Mouse (Mus musculus): ENCODE measurements around the gene Brf1. TPM values are rescaled to one million over a fixed set of nuclear protein-coding genes. Genes with fewer than 3 reads are reported as not detected.

The Brf1 gene
- polyA plus RNA-seq, 1 experiment from 2014 or later: 70.4 TPM

DNA sequence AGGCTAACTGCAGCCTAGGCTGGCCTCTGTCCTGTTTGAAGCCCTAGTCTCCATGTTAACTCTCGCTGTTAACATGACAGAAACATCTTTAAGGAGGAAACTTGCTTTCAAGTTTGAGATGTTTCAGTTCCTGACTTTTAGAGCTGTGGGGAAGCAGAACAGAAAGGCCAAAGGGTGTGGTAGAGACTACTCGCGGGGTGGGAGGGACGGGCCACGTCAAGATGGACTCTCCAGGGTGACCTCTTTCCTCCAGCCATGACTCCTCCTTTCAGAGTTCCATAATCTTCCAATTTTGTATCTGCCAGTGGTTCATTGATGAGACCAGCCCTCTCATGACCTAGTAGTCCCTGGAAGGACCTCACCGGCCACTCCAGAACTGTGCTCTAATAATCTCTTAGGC is 30.9 kb upstream of the Brf1 start:
- Histone ChIP-seq H3K4me3 (replicated peaks) (no peak overlapping the region), H3K4me1 (peaks cover 59% of the 10 kb centered on the region), H3K36me3 (no peaks in the 10 kb centered on the region), H3K9ac (no peak overlapping the region), H3K4me2 (no peak overlapping the region), H3K27me3 (no peaks in the 10 kb centered on the region), H3K9me3 (replicated peaks) (no peaks in the 10 kb centered on the region), H3K27ac (no peak overlapping the region)
- no peak for ATAC-seq (replicated peaks; ENCODE audit: low FRiP score)
- WGBS: 90% methylated on average over 6 of the region's 6 CpGs

DNA sequence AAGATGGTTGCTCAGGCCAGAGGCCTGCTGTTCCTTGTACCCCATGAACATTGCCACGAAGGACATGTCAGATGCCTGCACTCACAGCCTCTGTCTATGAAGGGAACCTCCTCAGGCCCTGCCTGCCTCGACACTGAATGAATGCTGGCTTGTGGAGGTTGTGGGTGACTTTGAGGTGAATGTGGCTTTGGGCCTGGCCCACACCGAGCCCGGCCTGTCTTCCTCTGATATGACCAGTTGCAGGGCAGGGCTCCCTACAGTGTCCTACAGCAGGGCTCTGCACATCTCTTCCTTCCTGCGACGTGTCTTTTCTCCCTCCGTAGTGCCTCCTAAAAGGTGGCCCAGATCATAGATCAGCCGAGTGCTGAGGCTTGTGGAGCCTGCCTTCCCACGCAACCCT is 30.5 kb upstream of the Brf1 start:
- WGBS: 85% methylated on average over 9 of the region's 9 CpGs
- Histone ChIP-seq H3K9ac (no peak overlapping the region), H3K4me1 (peaks cover 59% of the 10 kb centered on the region), H3K4me3 (replicated peaks) (no peak overlapping the region), H3K36me3 (peaks cover under 1% of the 10 kb centered on the region; the same call in 1 of the 2 replicates), H3K27ac (no peak overlapping the region), H3K27me3 (no peaks in the 10 kb centered on the region), H3K4me2 (no peak overlapping the region), H3K9me3 (replicated peaks) (no peaks in the 10 kb centered on the region)
- ATAC-seq (replicated peaks; ENCODE audit: low FRiP score): no peak

- H3K27ac ChIP-seq: peak overlapping the region; percentile 13; the same call in 1 of the 2 replicates
- no peak overlapping the region for H3K9ac ChIP-seq
- no peaks in the 10 kb centered on the region for H3K9me3 ChIP-seq (replicated peaks)
- H3K27me3 ChIP-seq: no peaks in the 10 kb centered on the region
- H3K4me2 ChIP-seq: no peak overlapping the region
- H3K4me3 ChIP-seq (replicated peaks): no peak overlapping the region
- peaks cover 59% of the 10 kb centered on the region for H3K4me1 ChIP-seq
- ATAC-seq (replicated peaks; ENCODE audit: low FRiP score): no peak
- WGBS: 40% methylated on average over 4 of the region's 4 CpGs
- peaks cover 7% of the 10 kb centered on the region; the same call in 1 of the 2 replicates for H3K36me3 ChIP-seq
Observed at GRCm38 (mm10) chr12:113030046-113030445, 29.5 kb upstream of the Brf1 start.

DNA sequence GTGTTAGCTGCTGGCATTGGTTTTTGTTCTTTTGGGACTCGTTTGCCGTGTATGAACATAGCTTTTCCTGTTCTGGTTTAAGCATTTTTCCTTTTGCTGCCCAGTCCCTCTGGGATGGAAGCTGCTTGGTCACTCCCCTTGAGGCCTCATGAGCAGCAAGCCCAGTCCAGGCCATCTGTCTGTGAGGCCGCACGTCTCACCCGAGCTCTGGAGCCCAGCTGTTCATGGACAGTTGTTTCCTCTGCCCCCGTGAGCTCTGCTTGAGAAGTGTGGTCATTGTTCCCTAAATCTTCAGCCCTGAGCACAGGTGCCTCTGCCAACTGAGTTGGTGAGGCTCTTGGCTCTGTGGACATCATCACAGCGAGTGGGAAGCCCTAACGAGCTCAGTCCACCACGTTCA is 28.4 kb upstream of the Brf1 start:
- no peaks in the 10 kb centered on the region for H3K9me3 ChIP-seq (replicated peaks)
- 71% methylated on average over 9 of the region's 9 CpGs for WGBS
- H3K27me3 ChIP-seq: no peaks in the 10 kb centered on the region
- H3K4me1 ChIP-seq: peaks cover 56% of the 10 kb centered on the region
- no peak overlapping the region for H3K9ac ChIP-seq
- H3K27ac ChIP-seq: no peak overlapping the region
- H3K4me3 ChIP-seq (replicated peaks): no peak overlapping the region
- ATAC-seq (replicated peaks; ENCODE audit: low FRiP score): no peak
- H3K36me3 ChIP-seq: peaks cover 15% of the 10 kb centered on the region
- H3K4me2 ChIP-seq: no peak overlapping the region

GRCm38 (mm10) chr12:113028067-113028466 is 27.6 kb upstream of the Brf1 start:
- no peaks in the 10 kb centered on the region for H3K9me3 ChIP-seq (replicated peaks)
- no peak overlapping the region for H3K4me2 ChIP-seq
- ATAC-seq (replicated peaks; ENCODE audit: low FRiP score): 0 out of 2 replicates have a peak, but pooled peaks have one; percentile 22
- H3K27me3 ChIP-seq: no peaks in the 10 kb centered on the region
- no peak overlapping the region for H3K9ac ChIP-seq
- H3K4me3 ChIP-seq (replicated peaks): no peak overlapping the region
- H3K27ac ChIP-seq: no peak overlapping the region
- 58% methylated on average over 5 of the region's 5 CpGs for WGBS
- H3K4me1 ChIP-seq: peaks cover 47% of the 10 kb centered on the region
- peaks cover 15% of the 10 kb centered on the region for H3K36me3 ChIP-seq

DNA sequence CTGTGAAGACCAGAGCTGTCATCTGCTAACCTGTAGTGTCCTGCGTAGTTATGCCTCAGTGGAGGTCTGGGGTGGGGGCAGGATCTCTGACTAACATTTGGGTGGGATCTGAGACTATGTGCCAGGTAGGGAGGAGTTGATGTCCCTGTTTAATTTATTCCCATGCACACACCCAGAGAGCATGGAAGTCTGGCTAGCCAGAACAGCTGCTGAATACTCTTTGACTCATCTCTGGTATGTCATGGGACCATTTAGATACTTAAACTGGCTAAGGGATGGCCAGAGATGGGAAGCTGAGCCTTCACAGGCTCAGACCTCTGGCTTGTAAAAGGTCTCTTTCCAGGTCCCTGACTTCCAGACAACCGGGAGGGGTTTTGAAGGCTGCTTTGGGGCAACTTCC is 27.0 kb upstream of the Brf1 start:
- WGBS: 82% methylated on average over 2 of the region's 2 CpGs
- Histone ChIP-seq H3K27me3 (no peaks in the 10 kb centered on the region), H3K9me3 (replicated peaks) (no peaks in the 10 kb centered on the region), H3K4me2 (no peak overlapping the region), H3K27ac (no peak overlapping the region), H3K4me1 (peaks cover 42% of the 10 kb centered on the region), H3K9ac (no peak overlapping the region), H3K4me3 (replicated peaks) (no peak overlapping the region), H3K36me3 (peaks cover 15% of the 10 kb centered on the region)
- no peak for ATAC-seq (replicated peaks; ENCODE audit: low FRiP score)

DNA sequence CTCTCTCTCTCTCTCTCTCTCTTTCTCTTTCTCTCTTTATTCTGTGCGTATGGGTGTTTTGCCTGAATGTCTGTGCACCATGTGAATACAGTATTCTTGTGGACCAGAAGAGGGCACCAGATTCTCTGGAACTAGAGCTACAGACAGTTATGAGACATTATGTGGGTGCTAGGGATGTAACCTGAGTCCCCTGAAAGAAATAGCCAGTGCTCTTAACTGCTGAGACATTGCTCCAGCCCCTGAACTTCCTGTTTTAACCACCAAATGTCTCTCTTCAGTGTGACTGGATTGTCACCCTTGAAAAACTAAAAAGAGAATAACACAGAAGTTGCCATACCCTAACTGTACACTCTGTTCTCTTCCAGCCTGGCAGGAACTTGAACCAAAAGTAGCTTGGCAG is 26.1 kb upstream of the Brf1 start:
- H3K36me3 ChIP-seq: peaks cover 15% of the 10 kb centered on the region
- no peaks in the 10 kb centered on the region for H3K9me3 ChIP-seq (replicated peaks)
- no peak overlapping the region for H3K9ac ChIP-seq
- no peak overlapping the region for H3K4me2 ChIP-seq
- WGBS: 96% methylated on average over 1 of the region's 1 CpGs
- ATAC-seq (replicated peaks; ENCODE audit: low FRiP score): no peak
- peaks cover 32% of the 10 kb centered on the region for H3K4me1 ChIP-seq
- no peak overlapping the region for H3K4me3 ChIP-seq (replicated peaks)
- H3K27me3 ChIP-seq: no peaks in the 10 kb centered on the region
- H3K27ac ChIP-seq: no peak overlapping the region

DNA sequence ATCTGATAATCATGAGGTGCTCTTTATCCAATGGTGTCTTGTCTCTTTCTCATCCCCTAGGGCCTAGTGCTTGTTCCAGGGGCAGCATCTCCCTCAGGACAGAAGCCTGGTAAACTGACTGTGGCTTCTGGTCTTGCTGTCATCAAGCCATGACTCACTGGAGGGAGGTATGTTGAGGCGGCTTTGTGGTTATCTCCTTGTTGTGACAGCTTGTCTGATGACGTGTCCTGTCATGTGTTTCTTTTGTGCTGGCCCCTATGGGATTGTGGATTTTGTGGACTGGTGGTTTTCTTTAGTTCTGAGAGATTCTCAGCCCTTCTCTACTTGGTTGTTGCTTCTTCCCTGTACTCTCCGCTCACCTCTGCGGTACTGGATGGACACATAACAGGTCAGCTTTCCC is 22.6 kb upstream of the Brf1 start:
- H3K9me3 ChIP-seq (replicated peaks): no peaks in the 10 kb centered on the region
- peaks cover 4% of the 10 kb centered on the region for H3K4me1 ChIP-seq
- no peak for ATAC-seq (replicated peaks; ENCODE audit: low FRiP score)
- no peak overlapping the region for H3K4me3 ChIP-seq (replicated peaks)
- peaks cover 25% of the 10 kb centered on the region for H3K36me3 ChIP-seq
- WGBS: 90% methylated on average over 4 of the region's 4 CpGs
- no peak overlapping the region for H3K9ac ChIP-seq
- no peak overlapping the region for H3K4me2 ChIP-seq
- H3K27ac ChIP-seq: no peak overlapping the region
- no peaks in the 10 kb centered on the region for H3K27me3 ChIP-seq

- Histone ChIP-seq H3K4me3 (replicated peaks) (no peak overlapping the region), H3K9ac (no peak overlapping the region), H3K9me3 (replicated peaks) (no peaks in the 10 kb centered on the region), H3K36me3 (peaks cover 25% of the 10 kb centered on the region), H3K27me3 (no peaks in the 10 kb centered on the region), H3K4me1 (peaks cover 9% of the 10 kb centered on the region; the same call in 1 of the 2 replicates), H3K27ac (no peak overlapping the region), H3K4me2 (no peak overlapping the region)
- ATAC-seq (replicated peaks; ENCODE audit: low FRiP score): no peak
Observed at GRCm38 (mm10) chr12:113021488-113021887, 21.0 kb upstream of the Brf1 start.

GRCm38 (mm10) chr12:113018763-113019162 is 18.3 kb upstream of the Brf1 start:
- Histone ChIP-seq H3K4me2 (no peak overlapping the region), H3K9ac (no peak overlapping the region), H3K4me1 (peaks cover 28% of the 10 kb centered on the region), H3K4me3 (replicated peaks) (no peak overlapping the region), H3K36me3 (peaks cover 10% of the 10 kb centered on the region), H3K27me3 (no peaks in the 10 kb centered on the region), H3K27ac (no peak overlapping the region), H3K9me3 (replicated peaks) (no peaks in the 10 kb centered on the region)
- ATAC-seq (replicated peaks; ENCODE audit: low FRiP score): no peak
- WGBS: 90% methylated on average over 4 of the region's 4 CpGs

DNA sequence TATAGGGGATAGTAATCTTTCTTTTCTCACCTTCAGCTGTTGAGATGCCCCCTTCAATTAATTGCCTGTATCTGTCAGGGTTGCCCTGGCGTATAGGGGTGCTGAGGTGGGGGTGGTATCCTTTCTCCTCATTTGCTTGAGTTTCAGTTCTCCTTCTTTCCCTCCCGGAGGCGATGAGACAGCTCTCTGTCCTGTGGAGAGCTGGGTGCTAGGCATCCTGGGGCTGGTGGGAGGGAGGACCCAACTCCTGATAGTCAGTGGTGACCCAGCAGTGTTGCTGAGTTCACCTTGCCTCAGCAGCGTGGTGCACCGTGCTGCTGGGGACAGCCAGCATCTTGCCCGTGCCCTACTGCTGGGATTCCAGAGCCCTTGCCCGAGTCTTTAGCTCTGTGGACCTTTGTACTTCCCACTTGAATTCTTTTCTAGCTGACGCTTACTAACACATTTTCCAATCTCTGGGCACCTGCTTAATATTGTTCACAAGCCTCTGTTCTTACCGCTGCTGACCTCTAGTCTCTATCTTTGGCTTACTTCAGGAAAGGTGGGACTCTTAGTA is 17.0 kb upstream of the Brf1 start:
- H3K4me1 ChIP-seq: peaks cover 37% of the 10 kb centered on the region
- H3K4me2 ChIP-seq: no peak overlapping the region
- no peak for ATAC-seq (replicated peaks; ENCODE audit: low FRiP score)
- H3K9ac ChIP-seq: no peak overlapping the region
- no peak overlapping the region for H3K4me3 ChIP-seq (replicated peaks)
- WGBS: 82% methylated on average over 9 of the region's 9 CpGs
- H3K27ac ChIP-seq: no peak overlapping the region
- H3K9me3 ChIP-seq (replicated peaks): no peaks in the 10 kb centered on the region
- H3K27me3 ChIP-seq: no peaks in the 10 kb centered on the region
- peaks cover 10% of the 10 kb centered on the region for H3K36me3 ChIP-seq

- peaks cover 10% of the 10 kb centered on the region for H3K36me3 ChIP-seq
- H3K4me1 ChIP-seq: peaks cover 37% of the 10 kb centered on the region
- WGBS: 76% methylated on average over 8 of the region's 8 CpGs
- H3K4me2 ChIP-seq: no peak overlapping the region
- no peak overlapping the region for H3K27ac ChIP-seq
- H3K27me3 ChIP-seq: no peaks in the 10 kb centered on the region
- H3K9me3 ChIP-seq (replicated peaks): no peaks in the 10 kb centered on the region
- ATAC-seq (replicated peaks; ENCODE audit: low FRiP score): no peak
- no peak overlapping the region for H3K9ac ChIP-seq
- no peak overlapping the region for H3K4me3 ChIP-seq (replicated peaks)
Observed at GRCm38 (mm10) chr12:113016976-113017375, 16.5 kb upstream of the Brf1 start.

- Histone ChIP-seq H3K4me1 (peaks cover 37% of the 10 kb centered on the region), H3K27ac (no peak overlapping the region), H3K9ac (peak overlapping the region; percentile 79; the same call in 1 of the 2 replicates), H3K4me2 (peak overlapping the region; percentile 89), H3K36me3 (peaks cover 7% of the 10 kb centered on the region), H3K9me3 (replicated peaks) (no peaks in the 10 kb centered on the region), H3K4me3 (replicated peaks) (0 out of 2 replicates have a peak overlapping the region, but pooled peaks have one; percentile 73), H3K27me3 (no peaks in the 10 kb centered on the region)
- ATAC-seq (replicated peaks; ENCODE audit: low FRiP score): no peak
- 69% methylated on average over 4 of the region's 4 CpGs for WGBS
Observed at GRCm38 (mm10) chr12:113015956-113016355, 15.5 kb upstream of the Brf1 start.
